Mouse (Mus musculus) testis, adult 2 months (tissue): ENCODE measurements around the gene Zbtb45.

Source experiments
- CTCF ChIP-seq: fragments of 200-500 bp; IDR thresholded peaks from 2 replicates; pipeline ENCODE4 v1.5.1; 2012; ENCODE audit warnings: low read depth, mild to moderate bottlenecking, inconsistent platforms, low read length, moderate library complexity; ENCODE audit not compliant: control insufficient read depth, insufficient read depth, insufficient replicate concordance
- POLR2A ChIP-seq: fragments of 200-500 bp; IDR thresholded peaks from 2 replicates; pipeline ENCODE4 v1.6.1; 2012; ENCODE audit warnings: low read depth, mild to moderate bottlenecking, inconsistent platforms, low read length, moderate library complexity; ENCODE audit not compliant: control insufficient read depth

DNA sequence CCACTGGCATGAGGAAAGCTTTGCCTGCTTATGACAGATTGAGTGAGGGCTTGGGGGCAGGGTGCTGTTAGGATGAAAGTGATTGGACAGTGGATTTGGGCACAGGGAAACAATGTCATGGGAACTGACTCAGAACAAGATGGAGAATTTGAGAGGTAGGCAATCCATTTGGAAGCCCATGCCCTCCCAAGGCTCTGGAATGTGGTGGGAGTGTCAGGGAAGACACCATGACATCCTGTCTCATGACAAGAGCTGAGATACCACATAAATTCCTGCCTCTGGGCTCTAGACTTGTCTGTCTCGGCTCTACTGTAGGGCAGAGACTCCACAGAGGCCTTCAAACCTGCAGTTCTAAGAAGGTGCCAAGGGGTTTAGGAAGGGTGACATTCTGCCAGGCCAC is 31.4 kb upstream of the Zbtb45 start:
- no peak for TF ChIP-seq CTCF
- no peak for TF ChIP-seq POLR2A
